Mouse (Mus musculus) gastrocnemius, postnatal 10 days (tissue): ENCODE data around the gene Eri3. TPM values are rescaled to one million over a fixed set of nuclear protein-coding genes. Genes with fewer than 3 reads are reported as not detected.

Source experiments
- microRNA-seq, 2 experiments: library from miRNA; unstranded; fragments of <30 nt; microRNA quantifications; one replicate each; pipeline ENCODE4 v1.2.0; 2021
- total RNA-seq, 2 experiments: library from RNA; stranded (reverse); gene quantifications; 2 replicates each; pipeline ENCODE4 v1.2.3; 2021

Eri3 gene
- total RNA-seq, 2 experiments from 2014 or later = 73.6 to 80.3 TPM

Small RNAs within 50 kb of the gene (microRNA-seq; reads per million reads assigned to microRNA genes)
- 0 reads per million in 2 experiments for gene Gm25559

Other genes with a start within 250 kb of the Eri3 start
- 10 to 100 TPM; 48.0 to 54.5 TPM for gene Rnf220, start 53.3 kb upstream of the Eri3 start, total RNA-seq
- 10 to 100 TPM; 18.8 to 22.7 TPM for gene Dmap1, start 131.9 kb downstream of the Eri3 start, total RNA-seq
- not detected for gene Gm12845, start 174.0 kb downstream of the Eri3 start, total RNA-seq
- gene Klf17, start 215.3 kb downstream of the Eri3 start, total RNA-seq = not detected